Mouse (Mus musculus) kidney, postnatal 10 days (tissue): ENCODE results near the gene Stoml3.

ENCODE experiments used
- DNase-seq: peaks from one replicate; pipeline ENCODE4 v3.0.0; 2021; ENCODE audit warnings: mixed read lengths

The Stoml3 gene

GRCm38 (mm10) chr3:53483414-53484059 lies 4.9 kb upstream of the Stoml3 start:
- DNase-seq = no peak

- no peak for DNase-seq
Measured at GRCm38 (mm10) chr3:53486561-53486960, 1.9 kb upstream of the Stoml3 start.

GRCm38 (mm10) chr3:53486996-53487576 lies 1.4 kb upstream of the Stoml3 start:
- no peak for DNase-seq

- DNase-seq = peak; percentile 55
Measured at GRCm38 (mm10) chr3:53498351-53498905, 10.0 kb downstream of the Stoml3 start.

- DNase-seq = no peak
Measured at GRCm38 (mm10) chr3:53502428-53502827, 14.0 kb downstream of the Stoml3 start.

GRCm38 (mm10) chr3:53513096-53513495 lies 24.6 kb downstream of the Stoml3 start:
- peak; percentile 8 for DNase-seq

- no peak for DNase-seq
Measured at GRCm38 (mm10) chr3:53514221-53515065, 26.0 kb downstream of the Stoml3 start.

- no peak for DNase-seq
Measured at GRCm38 (mm10) chr3:53522794-53523193, 34.3 kb downstream of the Stoml3 start.

- peak; percentile 88 for DNase-seq
Measured at GRCm38 (mm10) chr3:53525737-53526136, 37.3 kb downstream of the Stoml3 start.

- DNase-seq = no peak
Measured at GRCm38 (mm10) chr3:53530305-53530704, 41.9 kb downstream of the Stoml3 start.

- no peak for DNase-seq
Measured at GRCm38 (mm10) chr3:53532091-53532490, 43.6 kb downstream of the Stoml3 start.

- no peak for DNase-seq
Measured at GRCm38 (mm10) chr3:53552691-53553090, 64.2 kb downstream of the Stoml3 start.

- DNase-seq = peak; percentile 39
Measured at GRCm38 (mm10) chr3:53555031-53555952, 66.8 kb downstream of the Stoml3 start.

- no peak for DNase-seq
Measured at GRCm38 (mm10) chr3:53557388-53558214, 69.1 kb downstream of the Stoml3 start.
